Mouse (Mus musculus) mesoderm, embryonic 11.5 days (tissue): Measurements from ENCODE around the gene Ttf2.

ENCODE experiments used
- DNase-seq: peaks from one replicate; pipeline ENCODE4 v3.0.0-alpha.2; 2012; ENCODE audit warnings: low read depth, low spot score

The Ttf2 gene

GRCm38 (mm10) chr3:100969176-100969917 lies at the start of gene Ttf2:
Gene Ttf2 (minus strand): TSS chr3:100969663.
- peak; percentile 96 for DNase-seq

- no peak for DNase-seq
These were observed 49.0 kb upstream of the Ttf2 start for GRCm38 (mm10) chr3:101018494-101018893.

GRCm38 (mm10) chr3:101016050-101016449 lies 46.6 kb upstream of the Ttf2 start:
- no peak for DNase-seq

GRCm38 (mm10) chr3:101015254-101015653 lies 45.8 kb upstream of the Ttf2 start:
- DNase-seq, result no peak

- DNase-seq, result no peak
These were observed 44.1 kb upstream of the Ttf2 start for GRCm38 (mm10) chr3:101013536-101013935.

GRCm38 (mm10) chr3:101013005-101013404 lies 43.5 kb upstream of the Ttf2 start:
- no peak for DNase-seq

- no peak for DNase-seq
These were observed 43.1 kb upstream of the Ttf2 start for GRCm38 (mm10) chr3:101012597-101012996.

GRCm38 (mm10) chr3:101012131-101012571 lies 42.7 kb upstream of the Ttf2 start:
- DNase-seq, result no peak

- peak; percentile 24 for DNase-seq
These were observed 41.7 kb upstream of the Ttf2 start for GRCm38 (mm10) chr3:101011203-101011600.

- no peak for DNase-seq
These were observed 41.2 kb upstream of the Ttf2 start for GRCm38 (mm10) chr3:101010589-101011202.

GRCm38 (mm10) chr3:101007112-101007782 lies 37.8 kb upstream of the Ttf2 start:
- no peak for DNase-seq

GRCm38 (mm10) chr3:101005392-101005791 lies 35.9 kb upstream of the Ttf2 start:
- no peak for DNase-seq

GRCm38 (mm10) chr3:101003575-101004356 lies 34.3 kb upstream of the Ttf2 start:
- DNase-seq, result no peak

- no peak for DNase-seq
These were observed 30.3 kb upstream of the Ttf2 start for GRCm38 (mm10) chr3:100999732-101000131.

- DNase-seq, result peak; percentile 79
These were observed 29.5 kb upstream of the Ttf2 start for GRCm38 (mm10) chr3:100998904-100999340.

- no peak for DNase-seq
These were observed 28.5 kb upstream of the Ttf2 start for GRCm38 (mm10) chr3:100997785-100998570.

GRCm38 (mm10) chr3:100994252-100994651 lies 24.8 kb upstream of the Ttf2 start:
- no peak for DNase-seq

GRCm38 (mm10) chr3:100993718-100994117 lies 24.3 kb upstream of the Ttf2 start:
- no peak for DNase-seq

GRCm38 (mm10) chr3:100993158-100993557 lies 23.7 kb upstream of the Ttf2 start:
- no peak for DNase-seq

GRCm38 (mm10) chr3:100990231-100990630 lies 20.8 kb upstream of the Ttf2 start:
- no peak for DNase-seq

GRCm38 (mm10) chr3:100989417-100989816 lies 20.0 kb upstream of the Ttf2 start:
- peak; percentile 56 for DNase-seq
